Mouse (Mus musculus): ENCODE measurements at regions not wholly inside any gene's neighbourhood (a gene's known extent, or its start where the extent isn't known, plus 50 kb on each side); places are given as distances from the start of the nearest gene placed in this dataset.
"Not testable (repeated sequence)": the region's sequence is repeated elsewhere in the genome, so short reads cannot be mapped to it uniquely, and the experiment has no call there.

DNA sequence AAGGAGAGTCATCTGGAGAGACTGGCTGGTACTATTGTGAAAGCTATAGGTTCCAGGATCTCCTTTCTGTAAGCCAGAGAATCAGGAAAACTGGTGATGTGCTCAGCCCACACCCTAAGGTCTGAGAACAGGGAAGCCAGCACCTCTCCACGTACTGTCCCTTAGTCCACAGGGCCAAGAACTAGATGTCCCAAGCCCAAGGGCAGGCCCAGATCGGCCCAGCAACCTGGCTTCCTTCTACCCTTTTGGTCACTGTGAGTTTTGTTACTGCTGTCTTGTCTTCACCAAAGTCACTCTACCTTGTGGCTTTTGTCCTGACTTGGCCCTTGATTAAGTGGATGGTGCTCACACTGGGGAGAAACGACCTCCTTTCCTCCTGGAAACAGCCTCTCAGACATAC lies 107.8 kb upstream of the Spata13 start:
- no peak for DNase-seq (ENCODE audit: low spot score)

DNA sequence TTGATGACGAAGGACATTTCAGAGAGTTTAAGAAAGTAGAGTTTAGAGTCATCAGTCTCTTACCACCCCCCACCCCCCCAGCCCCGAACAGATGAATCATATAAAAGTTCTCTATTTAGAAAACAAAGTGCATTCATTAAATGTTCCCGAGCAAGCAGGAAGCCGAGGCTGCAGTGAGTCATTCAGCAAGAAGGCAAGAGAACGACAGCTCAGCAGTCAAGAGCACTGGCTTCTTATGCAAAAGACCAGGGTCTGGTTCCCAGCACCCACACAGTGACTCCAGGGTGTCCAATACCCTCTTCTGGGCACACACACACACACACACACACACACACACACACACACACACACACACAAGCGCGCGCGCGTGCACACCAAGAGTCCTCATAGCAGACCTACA lies 107.0 kb upstream of the Spata13 start:
- no peak for DNase-seq (ENCODE audit: low spot score)

DNA sequence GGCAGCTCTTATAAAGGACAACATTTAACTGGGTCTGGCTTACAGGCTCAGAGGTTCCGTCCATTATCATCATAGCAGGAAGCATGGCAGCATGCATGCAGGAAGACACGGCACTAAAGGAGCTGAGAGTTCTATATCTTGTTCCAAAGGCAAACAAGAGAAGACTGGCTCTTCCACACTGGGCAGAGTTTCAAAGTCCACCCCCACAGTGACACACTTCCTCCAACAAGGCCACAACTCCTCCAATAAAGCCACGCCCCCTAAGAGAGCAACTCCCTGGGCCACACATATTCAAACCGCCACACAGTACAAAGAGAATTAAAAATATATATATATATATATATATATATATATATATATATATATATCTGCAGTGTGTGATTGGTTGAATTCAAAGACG lies 105.8 kb upstream of the Spata13 start:
- DNase-seq (ENCODE audit: low spot score), result no peak

DNA sequence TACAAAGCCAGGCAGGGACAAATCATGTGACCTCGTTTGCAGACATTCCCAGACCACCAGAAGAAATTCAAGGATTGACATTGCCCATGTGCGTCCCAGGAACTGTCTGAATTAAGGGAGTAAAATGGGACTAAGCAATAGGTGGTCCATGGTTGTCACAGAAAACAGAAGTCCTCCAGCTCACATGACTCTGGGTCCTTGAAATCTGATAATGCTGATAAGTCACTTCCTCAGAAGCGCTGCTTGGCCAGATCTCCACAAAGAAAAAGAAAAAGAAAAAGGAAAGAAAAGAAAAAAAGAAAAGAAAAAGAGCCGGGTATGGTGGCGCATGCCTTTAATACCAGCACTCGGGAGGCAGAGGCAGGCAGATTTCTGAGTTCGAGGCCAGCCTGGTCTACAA lies 105.3 kb upstream of the Spata13 start:
- DNase-seq (ENCODE audit: low spot score), result no peak

DNA sequence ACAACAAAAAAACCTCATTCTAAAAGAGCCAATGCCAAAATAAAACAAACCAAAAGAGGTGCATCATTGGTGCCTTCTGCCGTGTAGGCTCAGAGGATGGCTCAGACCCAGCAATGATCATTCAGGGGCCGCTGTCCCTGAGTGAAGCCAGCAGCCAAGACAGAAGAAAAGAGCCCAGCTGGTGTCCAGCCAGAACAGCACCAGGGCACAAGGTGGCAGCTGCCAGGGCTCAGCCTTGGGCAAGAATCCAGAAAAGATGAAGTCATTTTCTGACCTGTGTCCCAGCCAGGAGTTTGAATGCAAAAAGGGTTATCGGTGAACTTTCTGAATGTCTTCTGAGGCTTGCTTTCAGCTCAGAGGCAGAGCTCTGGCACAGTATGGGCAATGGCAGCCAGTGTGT lies 104.8 kb upstream of the Spata13 start:
- DNase-seq (ENCODE audit: low spot score), result no peak

DNA sequence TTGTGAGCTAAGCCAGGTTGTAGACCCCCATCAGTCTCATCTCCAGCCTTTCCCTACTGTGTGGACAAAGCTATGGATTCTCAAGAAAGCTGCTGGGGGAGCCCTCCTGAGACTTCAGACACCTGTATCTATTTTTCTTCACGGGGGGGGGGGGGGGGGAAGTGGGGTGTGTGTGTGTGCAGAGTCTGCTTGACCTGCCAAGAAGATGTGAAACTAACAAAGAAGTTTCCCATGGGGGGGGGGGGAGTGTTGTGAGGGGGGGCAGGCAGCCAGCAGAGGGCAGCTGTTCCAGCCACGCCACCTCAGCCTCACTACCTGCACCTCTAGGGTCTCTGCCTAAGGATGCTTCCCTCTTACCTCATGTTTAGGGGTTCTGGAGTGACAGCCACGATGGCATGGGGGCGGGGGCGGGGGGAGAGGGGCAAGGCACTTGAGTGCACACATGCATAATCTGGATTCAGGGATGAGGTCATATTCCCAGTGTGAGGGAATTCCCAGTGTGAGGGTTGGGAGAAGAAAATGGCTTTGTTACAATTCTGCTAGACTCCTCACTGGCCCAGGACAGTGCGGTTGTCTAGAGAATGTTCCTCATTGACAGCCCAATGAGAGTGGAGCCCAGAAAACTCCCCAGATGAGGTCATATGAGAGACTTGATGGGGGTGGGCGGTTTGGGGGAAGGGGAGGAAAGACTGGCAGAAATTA lies 104.0 kb upstream of the Spata13 start:
- no peak for DNase-seq (ENCODE audit: low spot score)

DNA sequence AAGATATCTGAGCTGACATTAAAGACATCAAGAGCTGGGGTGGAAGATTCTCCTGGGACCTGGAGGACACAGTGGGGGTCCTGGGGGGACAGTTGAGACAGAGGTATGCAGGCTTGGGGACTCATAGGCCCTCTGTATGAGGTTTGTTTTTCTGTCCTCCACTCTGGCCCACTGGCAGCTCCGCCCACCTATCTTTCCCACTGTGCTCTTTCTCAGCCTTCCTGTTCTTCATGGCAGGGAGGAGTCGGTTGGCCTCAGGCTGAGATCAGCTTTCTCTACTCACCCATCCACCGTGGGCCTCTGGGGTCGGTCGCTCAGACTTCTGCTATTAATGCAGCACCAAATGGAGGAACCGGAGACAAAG lies 103.5 kb upstream of the Spata13 start:
- DNase-seq (ENCODE audit: low spot score), result no peak

DNA sequence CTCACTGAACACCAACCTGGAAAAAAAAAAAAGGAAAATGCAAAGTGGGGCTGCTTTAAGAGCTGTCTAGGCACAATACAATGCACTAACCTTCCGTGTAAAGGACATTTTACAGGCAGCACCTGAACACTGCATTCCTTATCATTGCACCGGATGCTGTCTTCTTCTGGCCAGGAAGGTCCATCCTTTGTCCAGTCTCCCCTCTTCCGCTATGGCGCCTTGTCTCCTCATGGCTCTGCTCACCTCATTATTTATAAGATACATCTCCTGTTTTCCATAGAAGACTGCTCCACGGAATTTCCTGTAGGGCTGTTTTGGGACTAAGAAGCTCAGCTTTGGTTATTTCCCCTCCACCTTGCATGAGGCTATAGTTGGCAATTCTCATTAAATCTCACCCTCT lies 102.8 kb upstream of the Spata13 start:
- DNase-seq (ENCODE audit: low spot score), result no peak

DNA sequence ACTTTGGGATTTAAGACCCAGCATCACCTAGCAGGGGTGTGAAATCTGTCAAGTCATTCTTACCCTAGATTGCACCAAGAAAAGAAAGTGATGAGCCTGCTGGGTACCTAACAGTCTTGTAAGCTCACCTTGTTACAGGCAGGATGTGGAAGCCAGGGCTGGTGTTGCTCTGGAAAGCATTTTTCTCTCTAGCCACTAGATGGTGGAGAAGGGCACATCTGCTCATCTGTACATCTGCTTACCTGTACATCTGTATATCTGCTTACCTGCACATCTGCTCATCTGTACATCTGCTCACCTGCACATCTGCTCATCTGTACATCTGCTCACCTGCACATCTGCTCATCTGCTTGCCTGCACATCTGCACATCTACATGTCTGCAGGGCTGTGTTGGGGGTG lies 102.0 kb upstream of the Spata13 start:
- DNase-seq (ENCODE audit: low spot score), result no peak

DNA sequence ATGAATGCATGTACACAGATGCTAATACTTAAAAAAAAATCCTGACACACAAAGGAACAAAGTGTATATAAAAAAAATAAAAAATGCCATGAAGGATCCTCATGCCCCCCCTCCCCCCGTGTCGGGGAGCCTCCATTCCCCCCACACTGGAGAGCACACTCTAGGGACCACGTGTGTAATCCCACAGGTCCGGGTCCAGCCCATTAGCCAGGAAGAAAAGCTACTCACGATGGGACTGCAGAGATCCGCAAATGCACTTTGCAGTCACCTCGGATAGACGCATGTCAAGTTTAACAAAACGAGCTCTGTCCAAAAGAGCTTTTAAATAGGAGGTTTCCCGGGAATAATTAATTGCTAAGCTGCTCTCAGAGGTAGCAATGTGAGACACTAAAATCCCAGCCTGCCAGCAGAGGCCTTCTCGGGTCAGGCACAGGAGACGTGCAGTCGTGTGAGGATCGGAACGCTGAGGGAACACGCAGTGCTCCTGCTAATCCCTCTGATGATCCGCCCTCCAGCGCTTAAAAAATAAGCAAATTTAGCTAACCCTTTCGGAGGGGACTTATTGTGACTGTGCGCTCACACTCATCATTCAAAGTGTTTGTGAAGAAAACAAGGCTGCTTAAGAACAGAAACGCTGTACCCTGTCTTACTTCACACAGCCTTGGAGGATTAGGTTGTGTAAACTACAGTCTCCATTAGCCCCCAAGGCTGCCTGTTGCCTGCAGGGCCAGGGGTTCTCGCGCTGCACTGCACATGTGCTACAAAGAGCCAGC lies 100.2 kb upstream of the Spata13 start:
- DNase-seq (ENCODE audit: low spot score), result no peak

DNA sequence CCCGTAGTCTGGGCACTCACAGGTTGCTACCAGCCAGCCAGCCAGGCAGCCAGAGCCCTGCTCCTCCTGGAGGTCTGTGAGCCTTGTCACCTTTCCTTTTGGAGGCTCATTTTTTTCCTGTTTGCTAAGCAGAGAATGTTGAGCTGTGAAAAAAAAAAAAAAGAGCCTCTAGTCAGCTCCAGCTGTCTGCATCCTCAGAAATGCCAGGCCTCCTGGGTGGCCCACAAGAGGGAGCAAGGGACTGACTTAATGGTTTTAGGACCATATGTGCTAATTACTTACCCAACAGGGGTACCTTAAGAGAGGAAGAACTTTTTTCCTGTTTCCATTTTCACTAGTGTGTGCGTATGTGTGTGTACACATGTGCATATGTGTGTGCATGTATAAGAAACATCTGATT lies 94.8 kb upstream of the Spata13 start:
- DNase-seq (ENCODE audit: low spot score), result no peak

DNA sequence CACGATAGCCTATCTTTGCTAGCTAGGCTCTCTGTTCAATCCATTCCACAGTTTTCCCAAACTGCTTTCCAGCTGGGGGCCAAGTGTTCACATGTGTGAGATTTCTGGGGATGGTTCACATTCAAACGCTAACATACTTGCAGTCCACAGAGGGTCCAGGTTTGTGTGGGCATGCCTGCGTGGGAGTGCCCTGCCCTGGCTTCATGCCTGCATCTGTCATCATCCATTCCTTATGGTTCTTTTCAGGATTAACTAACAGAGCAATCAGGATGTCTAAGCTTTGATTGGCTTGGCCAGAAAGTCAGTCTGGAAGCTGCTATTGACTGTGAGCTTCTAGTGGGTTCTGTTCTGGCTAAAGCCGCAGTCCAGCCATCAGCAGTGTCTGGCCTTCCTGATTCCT lies 93.7 kb upstream of the Spata13 start:
- DNase-seq (ENCODE audit: low spot score), result no peak

DNA sequence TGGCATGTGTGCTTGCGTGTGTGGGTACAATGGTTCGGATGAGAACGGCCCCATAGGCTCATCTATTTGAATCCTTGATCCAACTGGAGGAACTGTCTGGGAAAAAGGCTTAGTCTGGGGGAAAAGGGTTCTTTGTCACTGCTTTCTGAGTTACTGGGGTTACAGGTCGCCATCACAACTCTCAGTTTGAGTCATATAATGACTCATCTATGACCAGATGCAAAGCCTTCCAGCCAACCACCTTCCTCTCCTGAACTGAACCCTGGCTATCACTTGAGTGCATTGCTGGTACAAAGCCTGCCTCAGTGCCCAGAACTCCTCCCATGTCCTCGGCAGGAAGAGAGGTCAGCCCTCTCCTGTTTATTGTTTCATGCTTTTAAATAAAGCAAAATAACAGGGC lies 92.2 kb upstream of the Spata13 start:
- DNase-seq (ENCODE audit: low spot score), result no peak

DNA sequence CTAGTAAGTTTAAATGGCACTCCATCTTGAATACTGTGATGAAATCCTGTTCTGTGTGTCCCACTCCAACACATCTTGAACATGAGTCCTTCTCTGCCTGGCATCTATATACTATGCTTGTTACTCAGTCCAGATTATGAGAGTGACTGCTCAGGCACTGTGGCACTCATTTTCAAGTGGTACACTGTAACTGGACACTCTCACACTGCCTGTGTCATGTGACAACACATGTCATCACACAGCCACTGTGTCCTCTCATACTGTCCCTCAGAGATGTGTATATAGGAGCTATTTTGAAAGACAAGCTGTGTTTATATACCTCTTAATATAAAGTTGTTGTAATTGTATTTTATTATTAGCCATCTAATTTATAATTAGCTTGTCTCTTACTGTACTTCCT lies 89.0 kb upstream of the Spata13 start:
- DNase-seq (ENCODE audit: low spot score), result no peak

DNA sequence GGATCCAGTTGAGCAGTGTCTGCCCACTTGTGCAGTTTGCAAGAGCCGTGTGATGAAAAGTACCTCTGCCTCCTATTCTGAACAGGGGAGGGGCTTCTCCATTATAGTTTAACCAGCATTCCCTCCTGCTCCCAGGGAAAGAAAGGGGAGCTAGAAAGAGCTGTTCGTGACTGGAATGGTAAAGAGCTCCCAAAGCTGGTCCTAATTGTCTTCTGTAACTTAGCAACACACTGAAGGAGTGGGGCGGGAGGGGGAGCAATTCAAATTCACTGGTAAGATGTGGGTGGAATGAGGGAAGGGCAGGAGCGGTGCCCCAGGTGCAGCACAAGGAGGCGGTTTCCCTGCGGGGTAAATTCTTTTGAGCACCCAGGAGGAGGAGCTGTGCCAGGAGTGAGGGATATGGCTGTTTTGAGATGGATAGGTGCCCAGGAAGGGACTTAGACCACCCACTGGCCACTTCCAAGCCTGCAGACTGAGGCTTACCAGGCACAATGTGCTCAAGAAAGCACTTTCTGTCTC lies 79.5 kb upstream of the Spata13 start:
- peak; percentile 53 for DNase-seq (ENCODE audit: low spot score)

DNA sequence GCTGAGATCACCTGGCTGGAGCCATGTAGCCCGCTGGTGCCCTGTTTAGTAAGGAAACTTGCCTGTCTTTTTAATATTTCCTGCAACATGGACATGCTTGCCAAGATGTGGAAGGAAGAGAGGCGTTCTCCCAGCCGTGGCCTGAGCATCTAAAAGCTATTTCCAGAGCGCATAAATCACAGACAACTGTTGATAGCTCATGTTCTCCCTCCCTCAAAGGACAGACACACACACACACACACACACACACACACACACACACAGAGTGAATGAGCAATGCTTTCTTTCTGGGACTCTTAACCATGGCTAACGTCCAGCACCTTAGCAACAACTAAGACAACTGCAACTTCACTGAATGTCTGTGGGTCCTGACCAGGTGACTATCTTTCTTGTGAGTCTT lies 77.3 kb upstream of the Spata13 start:
- no peak for DNase-seq (ENCODE audit: low spot score)

DNA sequence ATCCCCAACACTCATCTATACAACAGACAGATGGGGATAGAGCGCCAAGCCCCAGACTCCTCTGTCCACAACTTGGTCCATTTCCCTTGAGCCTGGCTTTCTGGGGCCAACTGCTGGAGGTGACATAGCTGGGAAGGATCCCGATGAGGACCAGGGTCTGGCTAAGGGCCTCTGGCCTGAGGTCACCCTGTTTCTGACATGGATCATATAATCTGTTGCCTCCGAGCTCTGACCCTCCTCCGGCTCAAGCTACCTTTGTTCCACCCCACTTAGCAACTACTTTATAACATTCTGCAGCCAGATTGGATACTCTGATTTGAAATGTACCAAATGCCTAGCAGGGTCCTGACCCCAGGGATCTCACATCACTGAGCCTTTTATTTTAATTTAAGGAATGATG lies 76.8 kb upstream of the Spata13 start:
- no peak for DNase-seq (ENCODE audit: low spot score)

DNA sequence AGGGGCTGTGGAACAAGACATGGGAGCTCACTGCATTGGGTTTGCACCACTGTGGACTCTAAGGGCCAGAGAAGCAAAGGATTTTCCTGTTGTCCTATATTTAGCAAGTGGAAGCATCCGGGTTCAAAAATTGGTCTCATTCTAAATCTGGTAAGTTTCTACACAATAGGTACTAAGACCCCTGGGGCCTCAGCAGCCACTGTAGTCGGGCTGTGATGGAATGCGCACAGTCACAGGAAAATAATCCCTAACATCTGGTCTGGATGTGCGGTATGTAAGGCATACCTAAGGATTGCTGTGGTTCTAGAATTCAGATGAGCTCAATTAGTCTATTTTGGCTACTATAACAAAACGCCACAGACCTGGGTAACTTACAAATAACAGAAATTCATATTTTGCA lies 74.4 kb upstream of the Spata13 start:
- no peak for DNase-seq (ENCODE audit: low spot score)

DNA sequence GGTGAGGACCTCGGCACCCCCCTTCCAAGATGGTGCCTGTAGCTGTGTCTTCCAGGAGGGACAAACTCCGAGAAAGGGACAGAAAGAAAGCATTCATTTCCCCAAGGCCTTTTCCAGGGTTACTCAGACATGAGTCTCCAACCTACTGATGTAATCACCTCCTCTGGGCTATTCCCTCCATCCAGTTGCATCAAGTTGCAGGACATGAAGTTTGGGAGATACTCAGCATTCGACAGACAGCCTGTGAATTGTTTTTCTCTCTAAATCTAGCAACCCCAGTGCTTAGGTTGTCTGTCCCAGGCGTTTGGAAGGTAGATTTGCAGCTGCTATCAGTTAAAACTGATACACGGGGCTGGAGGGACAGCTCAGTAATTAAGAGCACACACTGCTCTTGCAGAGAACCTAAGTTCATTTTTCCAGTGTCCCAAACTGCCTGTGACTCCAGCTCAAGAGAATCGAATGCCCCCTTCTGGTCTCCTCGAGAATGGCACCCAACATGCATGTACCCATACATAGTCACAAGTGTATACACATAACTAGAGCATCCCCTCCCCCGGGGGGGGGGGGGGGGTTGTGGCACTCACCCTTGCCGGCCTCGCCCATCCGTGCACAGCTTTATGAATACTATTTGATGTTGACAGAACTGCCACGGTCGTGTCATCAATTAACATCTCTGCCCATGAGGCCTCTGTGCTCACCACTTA lies 73.8 kb upstream of the Spata13 start:
- no peak for DNase-seq (ENCODE audit: low spot score)

DNA sequence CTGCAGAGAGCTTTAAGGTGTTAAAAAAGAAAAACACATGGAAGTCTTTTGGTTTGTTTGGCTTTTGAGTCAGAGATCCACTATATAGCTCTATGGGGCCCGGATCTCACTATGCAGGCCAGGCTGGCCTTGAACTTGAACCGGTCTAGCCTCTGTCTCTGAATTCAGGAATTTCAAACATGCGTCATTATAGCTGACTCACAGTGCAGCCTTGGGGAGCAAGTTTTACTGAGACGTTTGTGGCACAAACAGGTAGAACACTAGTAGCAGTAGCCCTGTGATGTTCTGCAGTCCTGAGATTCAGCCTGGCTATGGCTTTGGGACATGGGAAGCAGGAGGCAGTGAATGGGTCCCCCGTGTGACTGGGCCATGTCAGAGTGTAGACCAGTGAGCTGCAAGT lies 57.5 kb upstream of the Spata13 start:
- no peak for DNase-seq (ENCODE audit: low spot score)

DNA sequence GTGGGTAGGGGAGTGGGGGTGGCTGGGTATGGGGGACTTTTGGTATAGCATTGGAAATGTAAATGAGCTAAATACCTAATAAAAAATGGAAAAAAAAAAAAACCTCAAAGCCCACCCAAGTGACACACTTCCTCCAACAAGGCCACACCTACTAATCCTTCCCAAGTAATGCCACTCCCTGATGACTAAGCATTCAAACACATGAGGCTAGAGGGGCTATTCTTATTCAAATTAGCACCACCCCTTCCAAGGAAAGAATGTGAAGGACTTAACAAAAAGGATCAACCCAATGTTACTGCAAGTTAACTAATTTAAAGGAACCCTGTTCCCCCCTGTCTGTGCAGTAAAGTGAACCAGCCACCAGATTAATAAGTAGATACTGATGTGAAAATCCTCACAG lies 53.7 kb upstream of the Spata13 start:
- not testable (repeated sequence) for DNase-seq (ENCODE audit: low spot score)
